Mouse (Mus musculus) forebrain, embryonic 16.5 days (tissue): ENCODE results near the gene Coro2a. TPM values are rescaled to one million over a fixed set of nuclear protein-coding genes. Genes with fewer than 3 reads are reported as not detected.

Experiments used
- ATAC-seq: fragments of 200-750 bp; cut with Nextera tagmentation; 2 replicates; pipeline ENCODE4 v1.8.0; 2017; ENCODE audit warnings: mild to moderate bottlenecking, moderate library complexity
- H3K27ac ChIP-seq: fragments of 300-500 bp; sonication (generic); 2 replicates; pipeline ENCODE4 v1.5.1; 2014; ENCODE audit warnings: low read length, control low read depth
- H3K27me3 ChIP-seq: fragments of 300-500 bp; sonication (generic); replicated peaks from 2 replicates; pipeline ENCODE4 v1.6.1; 2014; ENCODE audit warnings: low read length; ENCODE audit not compliant: control insufficient read depth, insufficient read depth
- H3K36me3 ChIP-seq: fragments of 300-500 bp; sonication (generic); 2 replicates; pipeline ENCODE4 v1.6.1; 2014; ENCODE audit not compliant: control insufficient read depth, insufficient read depth
- H3K4me1 ChIP-seq: fragments of 300-500 bp; sonication (generic); replicated peaks from 2 replicates; pipeline ENCODE4 v1.6.1; 2014; ENCODE audit warnings: low read length; ENCODE audit not compliant: control insufficient read depth, insufficient read depth
- H3K4me2 ChIP-seq: fragments of 300-500 bp; sonication (generic); 2 replicates; pipeline ENCODE4 v1.6.1; 2014; ENCODE audit warnings: mild to moderate bottlenecking, low read length, control low read depth
- H3K4me3 ChIP-seq: fragments of 300-500 bp; sonication (generic); replicated peaks from 2 replicates; pipeline ENCODE4 v1.5.1; 2014; ENCODE audit warnings: mild to moderate bottlenecking, low read length, control low read depth
- H3K9ac ChIP-seq: fragments of 300-500 bp; sonication (generic); replicated peaks from 2 replicates; pipeline ENCODE4 v1.6.1; 2014; ENCODE audit warnings: low read depth, low read length, control low read depth
- H3K9me3 ChIP-seq: fragments of 300-500 bp; sonication (generic); 2 replicates; pipeline ENCODE4 v1.6.1; 2016; ENCODE audit warnings: low read length; ENCODE audit not compliant: control insufficient read depth
- WGBS: fragments of 180-500 bp; shearing (Covaris S2); extraction: QIAGEN DNeasy Blood & Tissue Kit; methylation state at CpG from one replicate; pipeline ENCODE4 v1.1.7; 2014; 5-methylcytosine and 5-hydroxymethylcytosine counted together
- polyA plus RNA-seq: library from polyadenylated mRNA; unstranded; fragments of >200 nt; fragmentation: Nextera tagmentation; extraction: Ambion mirVana; gene quantifications from 2 replicates; pipeline ENCODE4 v1.2.1, GENCODE M21; 2015

Gene Coro2a
- polyA plus RNA-seq, 1 experiment from 2014 or later: 7.6 TPM

- Histone ChIP-seq H3K36me3 (no peaks in the 10 kb centered on the region; the same call in 1 of the 2 replicates), H3K9ac (no peak overlapping the region), H3K4me3 (no peak overlapping the region), H3K9me3 (no peaks in the 10 kb centered on the region), H3K4me1 (peaks cover 2% of the 10 kb centered on the region; the same call in 1 of the 2 replicates), H3K27ac (peak overlapping the region; percentile 42; the same call in 1 of the 2 replicates), H3K27me3 (no peaks in the 10 kb centered on the region), H3K4me2 (no peak overlapping the region)
- 15% methylated on average over 5 of the region's 5 CpGs for WGBS
- ATAC-seq: peak; percentile 82
Measured at GRCm38 (mm10) chr4:46569671-46570070, 32.3 kb downstream of the Coro2a start.

GRCm38 (mm10) chr4:46568169-46568568 lies 33.8 kb downstream of the Coro2a start:
- WGBS: 86% methylated on average over 8 of the region's 8 CpGs
- H3K4me2 ChIP-seq: no peak overlapping the region
- H3K9ac ChIP-seq: no peak overlapping the region
- H3K27me3 ChIP-seq: no peaks in the 10 kb centered on the region
- ATAC-seq: no peak
- no peaks in the 10 kb centered on the region for H3K9me3 ChIP-seq
- H3K36me3 ChIP-seq: no peaks in the 10 kb centered on the region
- H3K4me3 ChIP-seq: no peak overlapping the region
- H3K4me1 ChIP-seq: peaks cover 2% of the 10 kb centered on the region; the same call in 1 of the 2 replicates
- H3K27ac ChIP-seq: no peak overlapping the region

- Histone ChIP-seq H3K9me3 (no peaks in the 10 kb centered on the region), H3K27me3 (no peaks in the 10 kb centered on the region), H3K4me3 (no peak overlapping the region), H3K4me1 (peaks cover 2% of the 10 kb centered on the region; the same call in 1 of the 2 replicates), H3K27ac (no peak overlapping the region), H3K4me2 (no peak overlapping the region), H3K36me3 (no peaks in the 10 kb centered on the region), H3K9ac (no peak overlapping the region)
- no peak for ATAC-seq
- 42% methylated on average over 8 of the region's 8 CpGs for WGBS
Measured at GRCm38 (mm10) chr4:46566931-46567671, 34.9 kb downstream of the Coro2a start.

DNA sequence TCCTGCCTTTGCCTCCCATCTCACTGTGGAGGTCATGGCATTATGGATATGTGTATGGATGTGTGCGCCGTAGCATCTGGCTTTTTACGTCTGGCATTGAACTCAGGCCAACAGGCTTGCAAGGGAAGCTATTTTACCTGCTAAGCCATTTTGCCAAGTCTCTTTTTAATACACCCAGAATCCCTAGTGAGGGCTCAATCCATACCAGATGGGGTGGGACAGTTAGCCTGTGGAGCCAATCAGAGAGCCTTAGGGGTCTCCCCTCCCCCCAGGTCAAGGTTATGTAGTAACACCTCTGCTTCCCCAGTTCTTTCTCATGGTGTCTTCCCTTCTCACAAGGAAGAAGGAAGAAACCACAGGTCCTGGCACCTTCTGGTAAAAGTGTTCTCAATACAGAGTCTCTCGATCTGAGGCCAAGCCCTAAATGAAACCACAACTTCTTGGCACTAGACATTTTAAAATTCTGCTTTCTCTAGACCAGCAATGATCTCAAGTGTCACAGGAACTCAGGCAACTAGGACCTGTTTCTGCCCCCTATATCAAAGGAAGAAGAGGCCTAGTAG lies 36.5 kb downstream of the Coro2a start:
- Histone ChIP-seq H3K4me2 (no peak overlapping the region), H3K4me1 (peaks cover 2% of the 10 kb centered on the region; the same call in 1 of the 2 replicates), H3K4me3 (no peak overlapping the region), H3K36me3 (no peaks in the 10 kb centered on the region), H3K27ac (no peak overlapping the region), H3K27me3 (no peaks in the 10 kb centered on the region), H3K9me3 (no peaks in the 10 kb centered on the region), H3K9ac (no peak overlapping the region)
- ATAC-seq: no peak
- 88% methylated on average over 4 of the region's 4 CpGs for WGBS

GRCm38 (mm10) chr4:46564247-46564646 lies 37.8 kb downstream of the Coro2a start:
- no peak for ATAC-seq
- Histone ChIP-seq H3K4me1 (no peaks in the 10 kb centered on the region), H3K36me3 (no peaks in the 10 kb centered on the region), H3K4me3 (no peak overlapping the region), H3K9me3 (no peaks in the 10 kb centered on the region), H3K4me2 (no peak overlapping the region), H3K9ac (no peak overlapping the region), H3K27me3 (no peaks in the 10 kb centered on the region), H3K27ac (no peak overlapping the region)
- 92% methylated on average over 4 of the region's 4 CpGs for WGBS

DNA sequence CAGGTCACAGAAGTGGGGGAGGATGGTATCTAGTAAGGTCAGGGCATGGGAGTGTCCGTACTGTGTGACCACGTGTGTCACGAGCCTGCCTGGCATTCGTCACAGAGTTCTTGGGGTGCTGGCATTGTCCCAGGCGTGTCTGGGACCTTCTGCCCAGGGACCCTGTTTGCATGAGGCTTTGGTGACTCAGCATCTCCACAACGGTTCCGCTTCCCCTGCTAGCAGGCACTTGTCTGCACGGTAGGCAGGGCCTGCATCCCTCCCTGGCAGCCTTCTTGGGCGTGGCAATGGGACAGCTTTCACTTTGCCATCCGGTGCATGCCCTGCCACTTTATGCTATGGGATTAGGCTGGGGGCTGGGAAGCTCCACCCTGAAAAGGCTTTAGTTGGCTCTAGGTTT lies 38.2 kb downstream of the Coro2a start:
- H3K27me3 ChIP-seq: no peaks in the 10 kb centered on the region
- H3K9ac ChIP-seq: no peak overlapping the region
- H3K4me3 ChIP-seq: no peak overlapping the region
- H3K4me1 ChIP-seq: no peaks in the 10 kb centered on the region
- no peak overlapping the region for H3K4me2 ChIP-seq
- H3K9me3 ChIP-seq: no peaks in the 10 kb centered on the region
- no peak for ATAC-seq
- no peaks in the 10 kb centered on the region for H3K36me3 ChIP-seq
- 69% methylated on average over 10 of the region's 10 CpGs for WGBS
- no peak overlapping the region for H3K27ac ChIP-seq

DNA sequence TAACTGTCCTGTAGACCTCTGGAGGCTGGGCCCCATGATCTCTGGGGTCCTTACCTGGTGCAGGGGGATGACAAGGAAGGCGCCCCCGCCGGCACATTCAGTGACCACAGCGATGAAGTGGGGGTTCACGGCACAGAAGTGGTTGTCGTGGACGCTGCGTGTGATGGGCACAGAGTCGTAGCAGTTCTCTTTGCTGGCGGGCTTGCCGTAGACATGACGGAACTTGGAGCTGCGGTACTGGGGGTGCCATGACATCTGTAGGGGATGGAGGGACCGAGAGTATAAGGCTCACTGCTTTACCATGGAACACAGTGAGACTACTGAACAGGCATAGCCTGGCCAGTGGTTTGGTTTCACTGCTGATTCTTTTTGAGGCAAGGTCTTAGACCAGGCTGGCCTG lies 39.2 kb downstream of the Coro2a start:
- no peaks in the 10 kb centered on the region for H3K27me3 ChIP-seq
- ATAC-seq: no peak
- H3K4me2 ChIP-seq: no peak overlapping the region
- no peaks in the 10 kb centered on the region for H3K9me3 ChIP-seq
- no peak overlapping the region for H3K4me3 ChIP-seq
- no peak overlapping the region for H3K27ac ChIP-seq
- WGBS: 96% methylated on average over 14 of the region's 14 CpGs
- H3K36me3 ChIP-seq: no peaks in the 10 kb centered on the region
- no peak overlapping the region for H3K9ac ChIP-seq
- no peaks in the 10 kb centered on the region for H3K4me1 ChIP-seq

DNA sequence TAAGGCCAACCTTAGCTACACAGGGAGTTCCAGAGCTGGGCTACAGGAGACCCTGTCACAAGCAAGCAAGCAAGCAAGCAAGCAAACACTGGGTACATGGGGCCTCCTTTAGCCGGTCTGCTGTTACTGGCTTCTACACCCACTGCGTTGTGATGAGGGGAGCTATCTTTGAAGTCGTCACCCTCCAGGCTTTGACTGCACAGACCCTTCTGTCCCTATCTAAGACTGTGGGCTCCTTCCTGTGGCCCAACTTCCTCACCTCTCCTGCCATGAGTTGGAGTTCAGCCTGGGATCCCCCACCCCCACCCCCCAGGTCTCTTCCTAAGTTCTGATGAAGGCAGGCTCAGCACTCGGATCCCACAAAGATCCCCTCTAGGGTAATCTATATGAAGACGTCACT lies 40.0 kb downstream of the Coro2a start:
- Histone ChIP-seq H3K36me3 (no peaks in the 10 kb centered on the region), H3K4me1 (no peaks in the 10 kb centered on the region), H3K9me3 (no peaks in the 10 kb centered on the region), H3K4me3 (no peak overlapping the region), H3K4me2 (no peak overlapping the region), H3K9ac (no peak overlapping the region), H3K27me3 (no peaks in the 10 kb centered on the region), H3K27ac (no peak overlapping the region)
- WGBS: 86% methylated on average over 5 of the region's 5 CpGs
- no peak for ATAC-seq

DNA sequence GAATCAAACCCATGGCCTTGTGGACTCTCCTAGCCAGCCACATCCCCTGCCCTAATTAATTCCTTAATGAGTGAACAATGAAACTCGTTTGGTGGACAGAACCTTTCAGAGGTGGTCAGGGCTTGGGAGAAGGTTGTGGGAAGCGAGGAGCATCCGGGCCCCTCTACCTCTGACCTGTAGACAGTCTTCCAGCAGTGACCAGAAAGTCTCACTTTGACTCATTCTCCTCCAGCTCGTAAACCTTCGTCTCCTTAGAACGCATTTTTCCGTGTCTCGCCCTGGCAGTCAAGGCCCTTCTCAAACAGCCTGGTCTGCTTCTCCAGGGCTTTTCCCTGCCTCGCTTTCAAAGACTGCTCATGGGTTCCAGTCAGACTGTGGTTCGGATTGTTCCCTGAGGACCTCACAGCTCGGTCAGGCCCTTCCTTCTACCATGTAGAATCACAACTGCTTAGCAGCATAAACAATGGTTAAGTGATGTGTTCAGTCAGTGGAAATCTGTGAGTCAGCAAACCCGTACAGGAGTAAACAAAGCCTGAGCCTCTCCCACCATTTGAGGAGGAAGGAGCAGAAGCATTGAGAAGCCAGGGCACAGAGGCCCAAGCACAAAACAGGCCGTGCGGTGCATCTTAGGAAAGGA lies 41.8 kb downstream of the Coro2a start:
- ATAC-seq: no peak
- Histone ChIP-seq H3K9me3 (no peaks in the 10 kb centered on the region), H3K9ac (no peak overlapping the region), H3K27ac (no peak overlapping the region), H3K4me1 (no peaks in the 10 kb centered on the region), H3K36me3 (no peaks in the 10 kb centered on the region), H3K27me3 (no peaks in the 10 kb centered on the region), H3K4me3 (no peak overlapping the region), H3K4me2 (no peak overlapping the region)
- 75% methylated on average over 14 of the region's 14 CpGs for WGBS
